Mouse (Mus musculus): Measurements from ENCODE around the gene Fndc8. TPM values are rescaled to one million over a fixed set of nuclear protein-coding genes. Genes with fewer than 3 reads are reported as not detected.

Gene Fndc8
- total RNA-seq, 1 experiment = not detected

GRCm38 (mm10) chr11:82874924-82875323, 17.0 kb upstream of the Fndc8 start:
- TF ChIP-seq ZC3H11A (IDR thresholded peaks at IDR 0.05; ENCODE audit: borderline replicate concordance, low read depth, low read length) = no peak
- no peak for TF ChIP-seq HCFC1 (IDR thresholded peaks at IDR 0.05; ENCODE audit: borderline replicate concordance, insufficient read depth, low read length)
- no peak for TF ChIP-seq MAFK (IDR thresholded peaks at IDR 0.05; ENCODE audit: insufficient read depth, low read depth, low read length)
- no peak for TF ChIP-seq CHD2 (IDR thresholded peaks at IDR 0.05; ENCODE audit: low read depth, low read length)
- TF ChIP-seq ZNF384 (IDR thresholded peaks at IDR 0.05; ENCODE audit: low read depth, low read length) = no peak
- Histone ChIP-seq H3K36me3 (ENCODE audit: control insufficient read depth, insufficient read depth, low read length, poor library complexity, severe bottlenecking) (peaks cover 4% of the 10 kb centered on the region), H3K27ac (ENCODE audit: insufficient read depth, low read depth, low read length, poor library complexity, severe bottlenecking) (no peak overlapping the region), H3K9ac (ENCODE audit: insufficient read depth, low read depth, low read length, poor library complexity, severe bottlenecking) (no peak overlapping the region), H3K4me1 (ENCODE audit: control insufficient read depth in 2 of 2, insufficient read depth in 2 of 2, low read length in 2 of 2, poor library complexity in 1 of 2) (peaks cover 1 to 2% of the 10 kb centered on the region in 2 experiments; a peak in 2 of 4 replicates), H3K4me3 (ENCODE audit: insufficient read depth in 1 of 2, low read depth in 1 of 2, low read length in 2 of 2, poor library complexity in 1 of 2, severe bottlenecking in 1 of 2) (no peak overlapping the region), H3K9me3 (ENCODE audit: control insufficient read depth, insufficient read depth, low read depth, low read length) (no peaks in the 10 kb centered on the region)
- in situ Hi-C loops (cut with MboI; ENCODE audit: low sequenced_read_pairs in 2 of 2, unreplicated experiment in 2 of 2) = loop anchor here in 1 of 2 experiments (25.0 kb wide), 1 partner anchor 638 kb away; no protein-coding TSS in a partner anchor
- no peak for DNase-seq (ENCODE audit: low read depth, low spot score)

DNA sequence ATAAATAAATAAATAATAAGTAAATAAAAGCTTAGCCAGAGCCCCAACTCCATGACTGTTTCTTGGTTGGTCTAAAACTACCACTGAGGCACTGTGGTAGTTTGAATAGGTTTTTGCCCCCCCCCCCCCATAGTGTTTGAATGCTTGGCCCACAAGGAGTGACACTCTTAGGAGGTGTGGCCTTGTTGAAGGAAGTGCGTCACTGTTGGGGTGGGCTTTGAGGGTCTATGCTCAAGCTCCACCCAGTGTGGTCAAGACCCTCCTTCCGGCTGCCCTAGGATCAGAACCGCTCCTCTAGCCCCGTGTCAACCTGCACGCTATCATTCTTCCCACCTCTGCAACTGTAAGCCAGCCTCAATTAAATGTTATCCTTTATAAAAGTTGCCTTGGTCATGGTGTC, 16.3 kb upstream of the Fndc8 start:
- Histone ChIP-seq H3K9ac (ENCODE audit: insufficient read depth, low read depth, low read length, poor library complexity, severe bottlenecking) (peak overlapping the region; percentile 58; the same call in 1 of the 2 replicates), H3K27ac (ENCODE audit: insufficient read depth, low read depth, low read length, poor library complexity, severe bottlenecking) (no peak overlapping the region), H3K4me3 (ENCODE audit: insufficient read depth in 1 of 2, low read depth in 1 of 2, low read length in 2 of 2, poor library complexity in 1 of 2, severe bottlenecking in 1 of 2) (peak overlapping the region; percentile 53 to 70), H3K4me1 (ENCODE audit: control insufficient read depth in 2 of 2, insufficient read depth in 2 of 2, low read length in 2 of 2, poor library complexity in 1 of 2) (peaks cover 0 to 2% of the 10 kb centered on the region in 2 experiments; a peak in 2 of 4 replicates), H3K36me3 (ENCODE audit: control insufficient read depth, insufficient read depth, low read length, poor library complexity, severe bottlenecking) (peaks cover 4% of the 10 kb centered on the region), H3K9me3 (ENCODE audit: control insufficient read depth, insufficient read depth, low read depth, low read length) (no peaks in the 10 kb centered on the region)
- DNase-seq (ENCODE audit: low read depth, low spot score) = no peak
- TF ChIP-seq MAFK (IDR thresholded peaks at IDR 0.05; ENCODE audit: insufficient read depth, low read depth, low read length) (no peak), ZNF384 (IDR thresholded peaks at IDR 0.05; ENCODE audit: low read depth, low read length) (no peak), HCFC1 (IDR thresholded peaks at IDR 0.05; ENCODE audit: borderline replicate concordance, insufficient read depth, low read length) (no peak), ZC3H11A (IDR thresholded peaks at IDR 0.05; ENCODE audit: borderline replicate concordance, low read depth, low read length) (no peak), CHD2 (IDR thresholded peaks at IDR 0.05; ENCODE audit: low read depth, low read length) (no peak)
- in situ Hi-C loops (cut with MboI; ENCODE audit: low sequenced_read_pairs in 2 of 2, unreplicated experiment in 2 of 2) = loop anchor here in 1 of 2 experiments (25.0 kb wide), 1 partner anchor 638 kb away; no protein-coding TSS in a partner anchor

- H3K4me1 ChIP-seq (ENCODE audit: control insufficient read depth in 2 of 2, insufficient read depth in 2 of 2, low read length in 2 of 2, poor library complexity in 1 of 2) = peaks cover under 1 to 6% of the 10 kb centered on the region in 2 experiments; a peak in 1 of 4 replicates
- no peak overlapping the region for H3K27ac ChIP-seq (ENCODE audit: insufficient read depth, low read depth, low read length, poor library complexity, severe bottlenecking)
- H3K4me3 ChIP-seq (ENCODE audit: insufficient read depth in 1 of 2, low read depth in 1 of 2, low read length in 2 of 2, poor library complexity in 1 of 2, severe bottlenecking in 1 of 2) = no peak overlapping the region
- H3K9me3 ChIP-seq (ENCODE audit: control insufficient read depth, insufficient read depth, low read depth, low read length) = no peaks in the 10 kb centered on the region
- H3K36me3 ChIP-seq (ENCODE audit: control insufficient read depth, insufficient read depth, low read length, poor library complexity, severe bottlenecking) = peaks cover 7% of the 10 kb centered on the region
- in situ Hi-C loops (cut with MboI; ENCODE audit: low sequenced_read_pairs in 2 of 2, unreplicated experiment in 2 of 2) = loop anchor here in 1 of 2 experiments (25.0 kb wide), 1 partner anchor 641 kb away; no protein-coding TSS in a partner anchor
- H3K9ac ChIP-seq (ENCODE audit: insufficient read depth, low read depth, low read length, poor library complexity, severe bottlenecking) = no peak overlapping the region
- no peak for DNase-seq (ENCODE audit: low read depth, low spot score)
- TF ChIP-seq ZNF384 (IDR thresholded peaks at IDR 0.05; ENCODE audit: low read depth, low read length) (no peak), MAFK (IDR thresholded peaks at IDR 0.05; ENCODE audit: insufficient read depth, low read depth, low read length) (no peak), CHD2 (IDR thresholded peaks at IDR 0.05; ENCODE audit: low read depth, low read length) (no peak), HCFC1 (IDR thresholded peaks at IDR 0.05; ENCODE audit: borderline replicate concordance, insufficient read depth, low read length) (no peak), ZC3H11A (IDR thresholded peaks at IDR 0.05; ENCODE audit: borderline replicate concordance, low read depth, low read length) (no peak)
Observed at GRCm38 (mm10) chr11:82877726-82878344, 14.1 kb upstream of the Fndc8 start.

DNA sequence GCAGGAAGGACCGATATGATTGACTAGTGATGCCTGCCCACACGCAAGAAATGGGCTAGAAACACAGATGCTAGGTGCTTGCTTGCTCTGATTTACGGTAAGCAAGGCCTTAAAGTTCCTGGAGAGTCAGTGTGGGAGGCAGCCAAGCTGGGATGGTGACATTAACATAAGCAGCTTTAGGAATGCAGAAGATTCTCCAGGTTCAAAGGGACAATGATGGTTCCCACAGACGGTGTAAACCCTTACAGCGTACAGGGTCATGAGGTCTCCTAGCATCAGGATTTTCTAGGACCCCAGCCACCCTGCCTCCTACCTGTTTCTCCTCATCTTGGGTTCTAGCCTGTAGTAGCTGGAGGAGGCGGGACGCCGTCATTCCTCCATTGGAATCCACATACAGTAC, 8.7 kb upstream of the Fndc8 start:
- Histone ChIP-seq H3K36me3 (ENCODE audit: control insufficient read depth, insufficient read depth, low read length, poor library complexity, severe bottlenecking) (peaks cover 7% of the 10 kb centered on the region), H3K4me3 (ENCODE audit: insufficient read depth in 1 of 2, low read depth in 1 of 2, low read length in 2 of 2, poor library complexity in 1 of 2, severe bottlenecking in 1 of 2) (no peak overlapping the region), H3K9ac (ENCODE audit: insufficient read depth, low read depth, low read length, poor library complexity, severe bottlenecking) (no peak overlapping the region), H3K27ac (ENCODE audit: insufficient read depth, low read depth, low read length, poor library complexity, severe bottlenecking) (no peak overlapping the region), H3K9me3 (ENCODE audit: control insufficient read depth, insufficient read depth, low read depth, low read length) (no peaks in the 10 kb centered on the region), H3K4me1 (ENCODE audit: control insufficient read depth in 2 of 2, insufficient read depth in 2 of 2, low read length in 2 of 2, poor library complexity in 1 of 2) (peaks cover 6 to 19% of the 10 kb centered on the region in 2 experiments; a peak in 2 of 4 replicates)
- in situ Hi-C loops (cut with MboI; ENCODE audit: low sequenced_read_pairs in 2 of 2, unreplicated experiment in 2 of 2) = loop anchor here in 1 of 2 experiments (5.0 to 25.0 kb wide), 2 partner anchors 136 to 646 kb away; no protein-coding TSS in a partner anchor
- no peak for DNase-seq (ENCODE audit: low read depth, low spot score)
- no peak for TF ChIP-seq CHD2 (IDR thresholded peaks at IDR 0.05; ENCODE audit: low read depth, low read length)
- TF ChIP-seq MAFK (IDR thresholded peaks at IDR 0.05; ENCODE audit: insufficient read depth, low read depth, low read length) = no peak
- no peak for TF ChIP-seq HCFC1 (IDR thresholded peaks at IDR 0.05; ENCODE audit: borderline replicate concordance, insufficient read depth, low read length)

Measured in ES-E14 (cell line).